Mouse (Mus musculus) limb, embryonic 13.5 days (tissue): ENCODE results near the gene Rbm47. TPM values are rescaled to one million over a fixed set of nuclear protein-coding genes. Genes with fewer than 3 reads are reported as not detected.
A peak's percentile ranks its signal among the peaks of the same experiment; 100 is the strongest.

Experiments used
- ATAC-seq: fragments of 200-750 bp; cut with Nextera tagmentation; 2 replicates; pipeline ENCODE4 v1.8.0; 2017; ENCODE audit warnings: low read depth, moderate number of reproducible peaks, moderate TSS enrichment; ENCODE audit not compliant: low FRiP score
- H3K27ac ChIP-seq: fragments of 300-500 bp; sonication (generic); 2 replicates; pipeline ENCODE4 v1.5.1; 2015; ENCODE audit warnings: inconsistent platforms, mild to moderate bottlenecking, moderate library complexity
- H3K27me3 ChIP-seq: fragments of 300-500 bp; sonication (generic); 2 replicates; pipeline ENCODE4 v1.6.1; 2015; ENCODE audit warnings: mild to moderate bottlenecking, inconsistent platforms
- H3K36me3 ChIP-seq: fragments of 300-500 bp; sonication (generic); 2 replicates; pipeline ENCODE4 v1.6.1; 2015; ENCODE audit warnings: inconsistent platforms, mild to moderate bottlenecking, moderate library complexity
- H3K4me1 ChIP-seq: fragments of 300-500 bp; sonication (generic); 2 replicates; pipeline ENCODE4 v1.6.1; 2015; ENCODE audit warnings: inconsistent platforms
- H3K4me2 ChIP-seq: fragments of 300-500 bp; sonication (generic); replicated peaks from 2 replicates; pipeline ENCODE4 v1.6.1; 2015; ENCODE audit warnings: inconsistent platforms, mild to moderate bottlenecking, moderate library complexity
- H3K4me3 ChIP-seq: fragments of 300-500 bp; sonication (generic); 2 replicates; pipeline ENCODE4 v1.5.1; 2015; ENCODE audit warnings: moderate library complexity, mild to moderate bottlenecking, inconsistent platforms
- H3K9ac ChIP-seq: fragments of 300-500 bp; sonication (generic); 2 replicates; pipeline ENCODE4 v1.6.1; 2015; ENCODE audit warnings: mild to moderate bottlenecking, inconsistent platforms
- H3K9me3 ChIP-seq: fragments of 300-500 bp; sonication (generic); 2 replicates; pipeline ENCODE4 v1.6.1; 2016; ENCODE audit warnings: inconsistent platforms
- WGBS: fragments of 180-500 bp; shearing (Covaris S2); methylation state at CpG from one replicate; pipeline ENCODE4 v1.1.7; 2015; 5-methylcytosine and 5-hydroxymethylcytosine counted together
- polyA plus RNA-seq: library from polyadenylated mRNA; unstranded; fragments of >200 nt; fragmentation: Nextera tagmentation; extraction: Ambion mirVana; gene quantifications from 2 replicates; pipeline ENCODE4 v1.2.1, GENCODE M21; 2015

The Rbm47 gene
- polyA plus RNA-seq, 1 experiment from 2014 or later: 4.0 TPM

DNA sequence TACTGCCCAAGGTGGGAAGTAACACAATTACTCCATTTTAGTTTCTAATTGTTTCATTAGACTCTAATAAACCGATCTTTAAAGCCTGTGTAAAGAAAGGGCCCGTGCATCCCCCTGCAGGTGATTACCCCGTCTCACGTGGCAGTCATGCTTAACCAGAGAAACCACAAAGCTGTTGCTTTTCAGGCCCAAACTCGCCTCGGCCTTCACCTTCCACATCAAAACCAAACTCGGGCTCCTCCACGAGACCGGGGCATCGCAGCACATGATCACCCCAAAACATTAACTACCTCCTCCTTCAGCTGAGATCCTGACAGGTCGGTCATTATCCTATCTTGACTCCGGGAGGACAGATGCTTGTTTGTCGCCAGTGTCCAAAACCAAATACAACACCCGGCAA, 58.2 kb downstream of the Rbm47 start:
- Histone ChIP-seq H3K9ac (no peak overlapping the region), H3K27ac (no peak overlapping the region), H3K9me3 (no peaks in the 10 kb centered on the region), H3K4me2 (no peak overlapping the region; the same call in 1 of the 2 replicates), H3K4me3 (no peak overlapping the region), H3K36me3 (no peaks in the 10 kb centered on the region), H3K27me3 (no peaks in the 10 kb centered on the region), H3K4me1 (peaks cover 9% of the 10 kb centered on the region; the same call in 1 of the 2 replicates)
- 55% methylated on average over 14 of the region's 14 CpGs for WGBS
- no peak for ATAC-seq

DNA sequence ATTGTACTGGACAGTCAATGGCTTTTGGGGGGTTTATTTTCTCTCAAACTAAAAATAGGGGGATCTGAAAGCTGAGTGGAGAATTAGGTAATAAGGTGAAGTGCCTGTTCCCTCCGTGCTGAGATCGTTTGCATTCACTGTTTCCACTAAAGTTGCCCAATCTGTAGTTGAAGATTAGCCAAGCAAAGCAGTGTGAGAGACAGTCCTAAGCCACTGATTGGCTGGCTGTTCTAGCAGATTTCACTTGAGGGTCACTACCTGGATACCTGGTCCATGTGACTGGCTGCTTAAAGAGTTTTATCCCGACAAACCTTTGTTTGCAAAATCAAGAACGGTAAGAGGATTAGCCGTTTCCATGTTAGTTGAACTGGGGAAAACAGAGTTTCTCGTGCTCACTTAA, 58.7 kb downstream of the Rbm47 start:
- H3K36me3 ChIP-seq: no peaks in the 10 kb centered on the region
- H3K9me3 ChIP-seq: no peaks in the 10 kb centered on the region
- H3K27me3 ChIP-seq: no peaks in the 10 kb centered on the region
- H3K4me3 ChIP-seq: no peak overlapping the region
- no peak overlapping the region for H3K27ac ChIP-seq
- H3K4me2 ChIP-seq: no peak overlapping the region; the same call in 1 of the 2 replicates
- ATAC-seq: no peak
- 47% methylated on average over 6 of the region's 6 CpGs for WGBS
- H3K9ac ChIP-seq: no peak overlapping the region
- H3K4me1 ChIP-seq: peaks cover 9% of the 10 kb centered on the region; the same call in 1 of the 2 replicates

DNA sequence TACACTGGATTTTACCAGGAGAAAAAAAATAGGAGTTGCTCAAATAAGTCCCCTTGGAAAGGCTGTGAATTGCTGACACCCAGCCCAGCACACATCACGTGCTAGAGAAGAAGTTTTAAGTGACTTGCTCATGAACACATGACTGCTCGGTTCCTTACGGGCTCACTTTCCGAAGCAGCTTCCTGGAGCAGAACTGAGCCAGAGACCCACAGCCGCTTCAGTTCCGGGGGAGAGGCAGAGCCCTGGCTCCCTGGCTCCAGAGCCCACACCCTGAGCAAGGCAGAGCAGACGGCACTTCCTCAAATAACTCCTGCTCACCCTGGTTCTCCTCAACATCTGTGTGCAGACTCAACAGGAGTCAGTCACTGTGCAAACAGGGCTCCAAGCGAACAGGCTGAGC, 60.9 kb downstream of the Rbm47 start:
- Histone ChIP-seq H3K9me3 (no peaks in the 10 kb centered on the region), H3K4me1 (peaks cover 9% of the 10 kb centered on the region; the same call in 1 of the 2 replicates), H3K27me3 (no peaks in the 10 kb centered on the region), H3K9ac (no peak overlapping the region), H3K27ac (no peak overlapping the region), H3K4me2 (no peak overlapping the region), H3K36me3 (no peaks in the 10 kb centered on the region), H3K4me3 (no peak overlapping the region)
- ATAC-seq: peak; percentile 54; the same call in 1 of the 2 replicates
- 59% methylated on average over 8 of the region's 8 CpGs for WGBS

DNA sequence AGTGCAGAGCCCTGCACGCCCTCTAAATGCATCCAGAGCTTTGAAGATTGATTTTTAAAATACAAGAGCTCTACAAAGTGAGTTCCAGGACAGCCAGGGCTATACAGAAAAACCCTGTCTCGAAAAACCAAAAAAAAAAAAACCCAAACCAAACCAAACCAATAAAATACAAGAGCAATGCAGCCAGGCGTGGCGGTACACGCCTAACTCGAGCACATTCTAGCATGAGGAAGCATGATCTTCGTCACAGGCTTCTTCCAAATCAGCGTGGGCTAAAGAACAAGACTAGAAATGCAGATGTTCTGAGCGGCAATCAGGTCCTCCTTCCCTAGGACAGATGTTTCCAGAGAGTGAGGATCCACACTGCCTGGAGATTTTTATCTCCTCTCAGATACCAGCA, 66.5 kb downstream of the Rbm47 start:
- H3K27me3 ChIP-seq: no peaks in the 10 kb centered on the region

DNA sequence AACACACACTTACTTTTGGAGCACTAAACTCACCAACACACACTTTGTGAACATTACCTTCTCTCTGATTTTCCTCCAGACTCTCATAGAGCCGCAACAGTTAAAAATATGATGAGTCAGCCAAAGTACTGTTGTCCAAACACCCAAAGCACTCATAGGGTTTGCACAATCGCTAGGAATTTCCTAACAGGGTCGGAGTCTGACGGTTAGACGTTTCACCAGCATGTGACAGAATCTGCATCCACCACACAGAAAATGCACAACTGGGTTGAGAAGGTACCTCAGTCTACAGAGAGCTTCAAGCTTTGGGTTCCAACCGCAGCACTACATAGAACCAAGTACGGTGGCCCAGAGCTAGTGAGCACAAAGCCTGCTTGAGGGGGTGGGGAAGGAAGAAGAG, 67.0 kb downstream of the Rbm47 start:
- Histone ChIP-seq H3K4me1 (no peaks in the 10 kb centered on the region), H3K27me3 (no peaks in the 10 kb centered on the region), H3K4me3 (no peak overlapping the region), H3K9ac (no peak overlapping the region), H3K36me3 (no peaks in the 10 kb centered on the region), H3K27ac (no peak overlapping the region), H3K9me3 (no peaks in the 10 kb centered on the region), H3K4me2 (no peak overlapping the region)
- WGBS: 80% methylated on average over 7 of the region's 7 CpGs
- no peak for ATAC-seq

More for the DNA sequence above, 66.5 kb downstream of the Rbm47 start:
- ATAC-seq: no peak
- H3K27ac ChIP-seq: no peak overlapping the region
- no peak overlapping the region for H3K4me2 ChIP-seq
- 90% methylated on average over 9 of the region's 9 CpGs for WGBS
- H3K36me3 ChIP-seq: no peaks in the 10 kb centered on the region
- H3K4me3 ChIP-seq: no peak overlapping the region
- H3K9ac ChIP-seq: no peak overlapping the region
- no peaks in the 10 kb centered on the region for H3K9me3 ChIP-seq
- no peaks in the 10 kb centered on the region for H3K4me1 ChIP-seq

DNA sequence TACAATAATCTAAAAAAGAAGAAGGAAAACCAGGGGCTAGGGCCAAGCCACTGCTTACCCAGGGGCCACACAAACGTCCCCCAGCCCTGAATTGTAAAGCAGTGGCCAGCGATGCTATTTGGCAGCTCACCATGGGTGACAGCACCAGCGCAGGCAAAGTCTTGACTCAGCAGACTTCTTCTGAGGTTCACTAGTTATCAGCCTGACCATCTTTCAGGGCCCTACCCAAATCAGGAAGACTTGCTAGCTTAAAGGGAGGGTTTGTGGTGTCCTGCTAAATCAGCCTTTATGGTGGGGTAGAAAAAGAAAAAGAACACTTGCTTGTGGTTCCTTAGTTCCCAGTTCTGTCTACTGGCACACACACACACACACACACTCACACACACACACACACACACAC, 67.6 kb downstream of the Rbm47 start:
- Histone ChIP-seq H3K4me3 (no peak overlapping the region), H3K27ac (no peak overlapping the region), H3K9me3 (no peaks in the 10 kb centered on the region), H3K4me1 (no peaks in the 10 kb centered on the region), H3K4me2 (no peak overlapping the region), H3K27me3 (no peaks in the 10 kb centered on the region), H3K36me3 (no peaks in the 10 kb centered on the region), H3K9ac (no peak overlapping the region)
- ATAC-seq: no peak
- 80% methylated on average over 3 of the region's 3 CpGs for WGBS

DNA sequence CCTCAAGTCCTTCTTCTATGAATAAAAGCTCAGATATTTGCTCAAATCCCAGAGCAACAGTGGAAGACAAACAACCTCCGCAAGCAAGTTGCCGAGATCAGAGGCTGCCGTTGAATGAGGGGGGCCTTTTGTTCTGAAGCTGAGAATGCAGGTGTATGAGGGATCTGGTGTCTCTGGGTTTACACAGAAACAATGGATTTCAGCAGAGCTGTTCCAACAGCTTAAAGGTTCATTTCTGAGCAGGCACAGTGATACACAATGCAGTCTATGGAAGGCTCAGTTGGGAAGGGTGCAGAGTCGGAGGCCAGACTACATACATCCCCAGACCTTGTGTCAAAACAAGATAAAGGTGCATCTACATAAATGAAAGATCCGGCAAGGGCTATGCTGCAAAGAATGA, 69.5 kb downstream of the Rbm47 start:
- no peak for ATAC-seq
- 81% methylated on average over 5 of the region's 5 CpGs for WGBS
- H3K9me3 ChIP-seq: no peaks in the 10 kb centered on the region

DNA sequence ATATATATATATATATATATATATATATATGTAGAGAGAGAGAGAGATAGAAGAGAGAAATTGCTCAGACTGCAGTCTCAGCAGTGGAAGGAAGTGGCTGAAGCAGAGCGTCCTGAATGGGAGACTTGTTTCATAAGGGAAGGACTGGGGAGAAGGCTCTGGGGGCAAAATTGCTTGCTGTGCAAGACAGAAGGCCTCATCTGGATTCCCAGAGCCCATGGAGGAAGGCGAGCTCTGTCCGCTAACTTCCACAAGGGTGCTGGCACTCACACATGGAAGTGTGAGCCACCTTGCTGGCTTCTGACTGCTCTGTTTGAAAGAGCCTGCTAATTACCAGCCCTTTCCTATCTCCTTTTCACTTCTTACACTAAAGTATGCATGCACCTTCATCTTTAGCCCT, 70.1 kb downstream of the Rbm47 start:
- 74% methylated on average over 3 of the region's 3 CpGs for WGBS
- ATAC-seq: no peak
- Histone ChIP-seq H3K4me3 (no peak overlapping the region), H3K27me3 (no peaks in the 10 kb centered on the region), H3K4me2 (no peak overlapping the region), H3K27ac (no peak overlapping the region), H3K4me1 (peaks cover 7% of the 10 kb centered on the region), H3K36me3 (no peaks in the 10 kb centered on the region), H3K9ac (no peak overlapping the region), H3K9me3 (no peaks in the 10 kb centered on the region)

More for the DNA sequence above, 69.5 kb downstream of the Rbm47 start:
- no peak overlapping the region for H3K27ac ChIP-seq
- no peak overlapping the region for H3K9ac ChIP-seq
- H3K27me3 ChIP-seq: no peaks in the 10 kb centered on the region
- no peaks in the 10 kb centered on the region for H3K36me3 ChIP-seq
- H3K4me1 ChIP-seq: peaks cover 3% of the 10 kb centered on the region
- H3K4me3 ChIP-seq: no peak overlapping the region
- no peak overlapping the region for H3K4me2 ChIP-seq

DNA sequence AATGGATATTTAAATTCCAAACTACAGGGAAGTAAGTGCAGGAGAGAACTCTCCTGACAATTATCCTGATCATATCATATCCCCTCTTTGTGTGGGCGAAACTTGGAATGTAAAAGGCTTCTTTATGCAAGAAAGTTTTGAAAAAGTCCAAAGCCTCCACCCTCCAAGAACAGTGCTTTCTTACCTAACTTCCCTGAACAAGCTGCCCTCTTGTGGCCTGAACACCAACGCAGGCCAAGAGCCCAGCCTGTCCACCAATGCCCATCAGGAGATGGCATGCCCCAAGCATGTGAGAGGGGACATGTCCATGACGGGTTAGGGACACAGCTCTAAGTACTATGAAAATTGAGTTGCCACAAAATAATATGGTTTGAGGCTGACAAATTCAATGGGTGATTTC, 71.3 kb downstream of the Rbm47 start:
- Histone ChIP-seq H3K27ac (no peak overlapping the region), H3K27me3 (no peaks in the 10 kb centered on the region), H3K9me3 (no peaks in the 10 kb centered on the region), H3K4me1 (peaks cover 7% of the 10 kb centered on the region), H3K9ac (no peak overlapping the region), H3K4me3 (no peak overlapping the region), H3K36me3 (no peaks in the 10 kb centered on the region), H3K4me2 (no peak overlapping the region)
- ATAC-seq: no peak
- WGBS: 75% methylated on average over 3 of the region's 3 CpGs

DNA sequence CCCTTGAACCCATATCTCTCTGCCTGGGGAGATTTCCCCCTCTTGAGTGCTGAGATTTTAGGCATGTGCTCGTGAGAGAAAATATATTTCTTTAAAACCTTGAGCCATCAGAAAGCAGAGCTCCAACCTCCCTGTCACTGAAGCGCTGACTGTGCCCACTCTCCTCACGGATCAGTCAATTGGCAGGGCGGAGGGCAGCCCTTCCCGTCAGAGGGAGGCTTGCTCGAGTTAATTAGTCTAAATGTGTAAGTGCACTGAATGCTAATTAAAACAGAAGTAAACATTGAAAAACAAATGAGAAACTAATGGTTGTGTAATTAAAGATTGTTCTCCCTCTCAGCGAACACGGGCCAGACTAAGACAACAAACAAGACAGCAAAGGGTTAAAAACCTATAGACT, 72.6 kb downstream of the Rbm47 start:
- ATAC-seq: no peak
- H3K4me1 ChIP-seq: peaks cover 7% of the 10 kb centered on the region
- H3K9ac ChIP-seq: no peak overlapping the region
- no peak overlapping the region for H3K4me3 ChIP-seq
- H3K27ac ChIP-seq: no peak overlapping the region
- no peaks in the 10 kb centered on the region for H3K36me3 ChIP-seq
- H3K4me2 ChIP-seq: no peak overlapping the region
- no peaks in the 10 kb centered on the region for H3K27me3 ChIP-seq
- no peaks in the 10 kb centered on the region for H3K9me3 ChIP-seq
- 80% methylated on average over 8 of the region's 8 CpGs for WGBS

DNA sequence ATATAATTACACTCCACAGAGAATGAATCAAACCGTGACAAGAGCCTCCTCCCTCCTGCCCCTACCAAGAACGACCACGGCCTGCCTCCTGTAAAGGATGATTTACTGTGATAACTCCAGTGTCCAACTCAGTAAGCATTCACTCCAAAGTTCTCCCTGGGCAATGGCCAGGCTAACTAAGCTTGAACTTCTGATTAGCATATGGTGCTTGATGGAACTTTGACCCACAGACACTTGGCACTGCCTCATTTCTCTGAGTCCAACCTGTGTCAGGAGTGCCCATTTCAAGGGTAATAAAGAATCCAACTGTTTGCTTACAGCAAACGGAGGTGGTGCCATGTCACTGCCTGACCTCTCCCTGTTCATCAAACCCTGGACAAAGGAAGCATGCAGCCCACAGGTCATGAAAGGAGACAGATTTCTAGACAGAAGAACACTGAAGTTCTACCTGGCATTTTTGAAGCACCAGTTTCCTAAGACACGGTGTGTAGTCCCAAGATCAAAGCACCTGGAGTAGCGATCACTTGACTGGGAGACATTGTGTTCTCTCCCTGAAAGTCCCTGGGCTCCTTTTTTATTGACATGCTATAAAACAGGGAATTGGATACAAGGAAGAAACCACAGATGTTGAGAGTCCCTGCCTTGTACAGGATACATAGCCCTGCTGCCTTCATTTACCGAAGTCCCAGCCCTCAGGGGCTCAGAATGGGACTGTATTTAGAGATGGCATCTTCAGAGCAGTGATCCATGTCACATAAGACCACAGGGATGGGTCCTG, 74.6 kb downstream of the Rbm47 start:
- Histone ChIP-seq H3K9me3 (no peaks in the 10 kb centered on the region), H3K27ac (no peak overlapping the region), H3K9ac (no peak overlapping the region), H3K4me1 (peaks cover 7% of the 10 kb centered on the region), H3K36me3 (no peaks in the 10 kb centered on the region), H3K4me2 (no peak overlapping the region), H3K4me3 (no peak overlapping the region), H3K27me3 (no peaks in the 10 kb centered on the region)
- WGBS: 41% methylated on average over 7 of the region's 7 CpGs
- no peak for ATAC-seq

DNA sequence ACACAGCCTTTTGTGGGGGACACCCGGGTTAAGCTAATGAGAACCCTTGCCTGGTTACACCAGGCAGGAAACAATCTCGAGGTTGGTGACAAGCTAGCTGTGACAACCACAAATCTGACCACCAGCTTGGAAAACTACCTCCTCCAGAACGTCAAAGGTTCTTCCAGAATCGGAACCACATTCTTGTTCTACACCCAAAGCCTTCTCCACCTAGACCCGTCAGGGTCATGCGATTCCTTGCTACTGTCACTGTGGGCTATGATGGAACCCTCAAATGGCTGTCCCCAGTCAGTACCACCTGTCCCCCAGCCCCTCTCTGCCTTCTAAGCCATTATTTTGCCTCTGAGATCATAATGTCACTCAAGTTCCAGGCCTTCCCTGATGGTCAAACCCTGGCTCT, 76.8 kb downstream of the Rbm47 start:
- Histone ChIP-seq H3K4me3 (no peak overlapping the region), H3K27me3 (no peaks in the 10 kb centered on the region), H3K4me2 (no peak overlapping the region), H3K27ac (no peak overlapping the region), H3K9me3 (no peaks in the 10 kb centered on the region), H3K36me3 (no peaks in the 10 kb centered on the region), H3K9ac (no peak overlapping the region), H3K4me1 (peaks cover 7% of the 10 kb centered on the region)
- no peak for ATAC-seq
- 87% methylated on average over 6 of the region's 6 CpGs for WGBS

DNA sequence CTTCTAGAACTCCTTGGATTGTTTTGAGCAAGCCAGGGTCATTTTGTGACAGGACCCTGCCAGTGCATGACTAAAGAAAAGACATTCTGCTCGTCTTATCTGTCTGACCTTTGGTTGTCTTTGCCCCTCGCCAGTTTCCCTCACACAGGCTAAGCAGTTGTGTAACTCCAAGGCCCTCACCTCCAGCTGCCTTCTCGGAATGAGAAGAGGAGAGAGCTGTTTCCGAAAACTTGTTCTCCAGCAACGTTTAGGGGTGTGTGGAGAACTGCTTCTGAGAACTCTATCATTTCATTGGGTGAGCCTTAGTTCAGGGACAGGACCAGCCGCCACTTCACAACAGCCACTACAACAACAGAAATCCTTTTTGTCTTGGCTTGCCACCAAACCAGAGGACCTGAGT, 77.8 kb downstream of the Rbm47 start:
- no peaks in the 10 kb centered on the region for H3K36me3 ChIP-seq
- H3K4me2 ChIP-seq: no peak overlapping the region
- WGBS: 66% methylated on average over 6 of the region's 6 CpGs
- no peaks in the 10 kb centered on the region for H3K9me3 ChIP-seq
- no peak overlapping the region for H3K9ac ChIP-seq
- ATAC-seq: no peak
- H3K27ac ChIP-seq: no peak overlapping the region
- H3K27me3 ChIP-seq: no peaks in the 10 kb centered on the region
- H3K4me1 ChIP-seq: peaks cover 7% of the 10 kb centered on the region
- no peak overlapping the region for H3K4me3 ChIP-seq
